Mouse (Mus musculus): ENCODE data around the gene Ece1. TPM values are rescaled to one million over a fixed set of nuclear protein-coding genes. Genes with fewer than 3 reads are reported as not detected.

Ece1 gene
- total RNA-seq, 2 experiments from 2014 or later, result 49.3 to 57.2 TPM

DNA sequence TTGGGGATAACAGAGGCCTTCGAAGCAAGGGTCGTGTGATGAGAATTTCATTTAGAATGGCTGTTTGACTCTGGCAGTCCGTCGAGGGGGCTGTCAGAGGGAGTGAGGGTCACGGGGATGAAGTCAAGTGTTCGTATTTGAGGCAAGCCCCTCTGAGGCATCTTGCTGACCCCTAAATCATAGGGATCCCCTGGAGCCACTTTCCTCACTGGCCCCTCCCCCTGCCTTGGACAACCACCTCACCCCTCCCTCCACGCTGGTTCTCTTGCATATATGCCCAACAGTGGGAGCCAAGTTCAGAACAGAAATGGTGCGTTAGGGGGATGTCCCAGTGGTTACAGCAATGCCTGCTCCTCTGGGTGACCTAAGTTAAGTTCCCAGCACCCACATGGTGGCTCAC, 49.6 kb downstream of the Ece1 start:
- no peak for DNase-seq (ENCODE audit: low spot score in 2 of 2)

DNA sequence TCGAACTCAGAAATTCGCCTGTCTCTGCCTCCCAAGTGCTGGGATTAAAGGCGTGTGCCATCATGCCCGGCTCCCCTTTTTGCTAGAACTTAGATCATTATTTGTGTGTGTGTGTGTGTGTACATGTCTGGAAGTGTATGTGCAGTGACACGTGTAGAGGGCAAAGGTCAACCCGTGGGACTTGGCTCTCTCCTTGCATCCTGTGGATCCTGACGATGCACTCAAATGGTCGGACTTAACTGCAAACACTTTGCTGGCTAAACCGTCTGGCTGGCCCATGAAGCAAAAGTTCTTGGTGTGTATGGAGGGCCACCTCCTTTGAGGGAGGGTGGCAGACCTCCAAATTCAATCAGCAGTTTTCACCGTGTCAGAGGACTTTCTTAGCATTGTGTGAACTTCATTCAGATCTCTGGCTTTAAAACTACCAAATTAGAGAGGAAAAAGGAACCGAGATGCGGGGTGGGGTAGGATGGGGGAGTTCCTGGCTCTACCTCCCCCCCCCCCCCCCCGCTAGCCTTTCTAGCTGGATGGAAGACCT, 50.8 kb downstream of the Ece1 start:
- no peak for DNase-seq (ENCODE audit: low spot score in 2 of 2)

DNA sequence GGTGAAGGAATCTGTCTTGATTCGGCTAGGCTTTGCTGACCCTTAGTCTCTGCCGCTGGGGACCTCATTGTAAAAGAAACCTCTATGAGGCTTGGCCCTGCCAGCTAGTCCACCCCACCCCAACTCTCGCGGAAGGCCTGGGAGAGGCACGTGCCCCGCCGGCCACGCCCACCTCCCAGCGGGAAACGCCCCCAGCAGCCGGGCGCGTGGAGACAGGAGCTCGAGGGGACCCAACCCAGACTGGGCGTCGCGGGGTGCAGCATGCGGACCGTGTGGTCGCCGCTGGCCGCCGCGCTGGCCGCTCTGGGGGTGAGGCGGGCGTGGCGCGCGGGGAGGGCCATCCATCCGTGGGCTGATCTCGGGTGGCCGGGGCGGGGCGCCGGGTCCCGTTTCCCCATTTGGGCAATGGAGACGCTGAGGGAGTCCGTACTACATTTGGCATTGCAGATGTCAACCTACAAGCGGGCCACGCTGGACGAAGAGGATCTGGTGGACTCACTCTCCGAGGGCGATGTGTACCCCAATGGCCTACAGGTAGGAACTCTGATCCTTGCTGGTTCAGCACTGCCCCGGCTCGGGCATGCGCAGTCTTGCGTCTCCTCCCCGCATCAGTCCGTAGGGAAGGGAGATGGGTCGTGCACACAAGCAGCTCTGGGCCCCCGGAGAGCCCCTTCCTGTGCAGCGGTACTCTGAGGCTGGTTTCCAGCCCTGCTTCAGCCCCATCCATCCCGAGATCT, 51.5 kb downstream of the Ece1 start:
- peak in 1 of 2 experiments; percentile 46 for DNase-seq (ENCODE audit: low spot score in 2 of 2)

DNA sequence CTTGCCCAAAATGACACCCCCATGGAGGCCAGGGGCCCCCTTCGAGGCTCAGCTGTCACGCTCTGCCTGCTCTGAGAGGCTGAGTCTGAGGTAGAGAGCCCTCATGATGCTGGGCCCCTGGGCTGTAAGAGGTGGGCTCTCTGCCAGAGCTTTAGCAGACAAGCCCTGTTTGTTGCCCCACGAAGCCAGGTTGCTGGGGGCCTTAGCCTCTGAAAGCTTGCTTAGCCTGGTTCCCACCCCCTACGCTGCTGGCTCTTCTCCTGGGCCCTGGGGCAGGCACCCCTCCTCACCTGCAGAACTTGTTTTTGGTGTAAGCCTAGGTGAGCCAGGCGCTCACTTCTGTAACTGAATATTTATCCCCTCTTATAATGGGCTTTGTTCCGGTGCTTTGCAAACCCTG, 55.6 kb downstream of the Ece1 start:
- DNase-seq (ENCODE audit: low spot score in 2 of 2), result no peak

DNA sequence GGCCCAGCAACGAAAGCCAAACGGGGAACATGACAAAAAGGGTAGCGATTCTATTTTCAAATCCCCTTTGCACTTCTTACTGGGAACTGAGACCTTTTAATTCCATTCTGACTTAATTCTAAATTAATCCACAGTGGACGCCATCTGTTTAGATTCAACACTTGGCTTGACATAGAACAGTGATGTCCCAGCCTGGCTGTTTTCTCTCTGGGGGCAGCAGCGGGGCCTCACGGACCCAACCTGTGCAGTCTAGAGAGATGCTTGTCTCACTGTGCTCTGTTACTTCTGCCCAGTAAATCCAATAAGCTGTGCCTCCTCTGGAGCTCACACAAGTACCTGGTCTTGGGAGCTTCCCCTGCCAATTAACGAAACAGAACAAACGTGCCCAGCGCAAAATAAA, 56.5 kb downstream of the Ece1 start:
- no peak for DNase-seq (ENCODE audit: low spot score in 2 of 2)

DNA sequence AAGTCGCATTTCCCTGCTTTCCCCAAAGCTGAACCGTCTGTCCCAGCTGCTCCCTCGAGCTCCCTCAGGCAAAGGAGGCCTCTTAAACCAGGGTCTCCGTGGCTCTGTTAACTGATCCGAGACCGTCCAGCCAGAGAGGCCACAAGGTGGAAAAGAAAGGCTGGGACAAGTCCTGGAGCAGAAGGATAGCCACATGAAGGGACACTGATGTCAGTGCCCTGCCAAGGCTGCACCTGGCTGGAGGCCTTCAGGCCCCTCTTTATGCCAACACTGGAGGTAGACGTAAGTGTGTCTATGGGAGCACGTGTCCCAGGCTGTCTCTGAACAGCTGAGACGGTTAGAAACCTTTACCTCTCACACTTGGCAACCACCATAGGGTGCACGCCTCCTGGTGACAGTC, 57.1 kb downstream of the Ece1 start:
- DNase-seq (ENCODE audit: low spot score in 2 of 2), result no peak

DNA sequence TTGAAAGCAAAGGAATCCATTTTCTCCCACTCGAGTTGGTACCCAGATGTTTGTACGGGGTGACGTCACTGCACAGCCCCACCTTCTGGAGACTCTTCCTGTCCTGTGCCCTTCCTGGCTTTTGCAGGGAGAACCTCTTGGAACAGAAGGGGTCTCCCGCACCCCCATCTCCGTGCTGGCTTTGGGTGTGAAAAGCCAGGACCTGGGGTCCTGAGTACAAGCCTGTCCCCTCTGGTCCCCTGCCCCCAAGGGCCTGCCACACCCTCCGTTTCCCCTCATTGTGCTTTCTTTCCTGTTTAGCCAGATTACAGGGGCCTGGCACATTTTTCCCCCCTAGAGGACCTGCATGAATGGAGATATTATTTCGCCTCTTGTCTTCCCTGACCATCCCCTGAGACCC, 58.0 kb downstream of the Ece1 start:
- DNase-seq (ENCODE audit: low spot score in 2 of 2), result no peak

DNA sequence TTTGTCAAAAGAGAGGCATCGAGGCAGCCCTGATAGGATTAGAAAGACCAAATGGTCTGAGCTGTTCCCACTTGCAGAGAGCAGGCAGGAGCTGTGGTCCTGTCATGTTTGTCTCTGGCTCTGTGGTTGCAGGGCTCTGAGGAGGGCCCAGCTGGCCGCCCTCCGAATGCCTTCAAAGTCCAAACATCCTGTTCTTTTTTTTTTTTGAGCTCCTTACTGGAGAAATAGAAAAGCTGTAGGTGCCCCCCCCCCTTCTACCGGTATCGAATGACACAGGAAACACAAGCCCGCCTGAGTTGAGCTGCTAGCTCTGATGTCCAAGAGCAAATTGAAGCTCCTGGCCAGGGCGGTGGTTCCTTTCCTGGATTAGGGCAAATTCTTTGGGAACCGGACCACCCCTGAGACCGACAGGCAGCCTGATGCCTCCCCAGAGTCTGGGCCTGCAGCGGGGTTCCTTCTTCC, 58.5 kb downstream of the Ece1 start:
- no peak for DNase-seq (ENCODE audit: low spot score in 2 of 2)

DNA sequence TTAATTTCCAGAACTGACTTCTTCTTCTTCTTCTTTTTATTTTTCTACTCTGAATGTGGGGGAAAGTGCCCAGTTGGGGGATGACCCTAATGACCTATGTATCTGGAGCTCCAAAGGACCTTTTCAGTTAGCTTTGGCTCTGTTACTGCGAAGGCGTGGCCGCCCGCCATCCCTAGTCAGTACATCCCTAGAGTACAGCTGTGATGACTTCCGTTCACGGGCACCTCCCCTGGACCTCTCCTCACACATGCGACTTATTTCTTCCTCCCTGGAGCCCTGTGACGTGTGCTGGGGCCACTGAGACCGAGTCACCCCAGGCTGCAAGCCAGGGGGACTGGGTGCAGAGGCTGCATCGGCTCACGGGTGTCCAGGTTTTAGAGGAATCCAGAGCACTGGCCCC, 59.5 kb downstream of the Ece1 start:
- no peak for DNase-seq (ENCODE audit: low spot score in 2 of 2)

DNA sequence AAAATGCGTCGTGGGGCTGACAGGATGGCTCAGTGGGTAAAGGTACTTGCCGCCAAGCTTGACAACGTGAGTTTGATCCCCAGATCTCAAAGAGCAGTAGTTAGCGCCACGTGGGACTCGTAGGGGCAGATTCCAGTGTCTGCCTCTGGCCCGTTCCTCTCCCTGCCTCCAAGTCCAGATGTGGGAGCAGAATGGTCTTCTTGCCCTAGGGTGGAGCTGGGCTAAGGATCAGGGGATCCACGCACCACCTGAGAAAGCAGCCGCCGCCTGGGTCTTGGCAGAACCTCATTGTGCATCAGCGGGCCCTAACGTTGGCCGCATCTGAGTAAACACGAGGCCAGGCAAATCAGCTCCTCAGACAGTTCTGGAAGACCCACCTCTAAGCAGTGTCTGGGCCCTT, 61.0 kb downstream of the Ece1 start:
- DNase-seq (ENCODE audit: low spot score in 2 of 2), result no peak

DNA sequence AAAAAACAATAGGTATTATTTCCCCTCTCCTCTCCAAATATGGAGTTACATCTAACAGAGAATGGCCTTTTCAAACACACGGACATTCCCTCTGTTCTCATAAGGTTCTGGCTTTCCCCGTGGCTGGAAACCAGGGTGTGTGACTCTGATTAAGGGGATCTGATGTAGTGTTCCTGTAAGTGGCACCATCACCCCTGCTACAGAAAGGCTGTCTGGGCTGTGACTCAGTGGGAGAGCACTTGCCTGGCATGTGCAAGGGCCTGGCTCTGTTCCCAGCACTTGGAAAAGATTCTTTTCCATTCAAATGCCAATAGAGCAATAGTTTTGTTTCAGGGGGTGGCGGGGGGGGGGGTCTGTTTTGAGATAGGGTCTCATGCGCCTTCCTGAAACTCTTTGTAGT, 63.1 kb downstream of the Ece1 start:
- DNase-seq (ENCODE audit: low spot score in 2 of 2), result no peak

DNA sequence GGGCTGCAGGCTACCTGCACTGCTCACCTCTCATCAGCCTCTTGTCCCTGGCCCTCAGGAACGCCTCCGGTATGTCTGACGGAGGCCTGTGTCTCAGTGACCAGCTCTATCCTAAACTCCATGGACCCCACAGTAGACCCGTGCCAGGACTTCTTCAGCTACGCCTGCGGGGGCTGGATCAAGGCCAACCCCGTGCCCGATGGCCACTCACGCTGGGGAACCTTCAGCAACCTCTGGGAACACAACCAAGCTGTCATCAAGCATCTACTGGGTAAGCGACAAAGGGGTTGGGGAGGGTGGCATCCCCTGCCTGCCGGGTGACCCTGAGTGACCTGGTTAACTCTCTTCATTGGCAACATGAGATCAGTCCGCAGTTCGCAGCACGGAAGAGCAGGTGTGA, 64.1 kb downstream of the Ece1 start:
- no peak for DNase-seq (ENCODE audit: low spot score in 2 of 2)

DNA sequence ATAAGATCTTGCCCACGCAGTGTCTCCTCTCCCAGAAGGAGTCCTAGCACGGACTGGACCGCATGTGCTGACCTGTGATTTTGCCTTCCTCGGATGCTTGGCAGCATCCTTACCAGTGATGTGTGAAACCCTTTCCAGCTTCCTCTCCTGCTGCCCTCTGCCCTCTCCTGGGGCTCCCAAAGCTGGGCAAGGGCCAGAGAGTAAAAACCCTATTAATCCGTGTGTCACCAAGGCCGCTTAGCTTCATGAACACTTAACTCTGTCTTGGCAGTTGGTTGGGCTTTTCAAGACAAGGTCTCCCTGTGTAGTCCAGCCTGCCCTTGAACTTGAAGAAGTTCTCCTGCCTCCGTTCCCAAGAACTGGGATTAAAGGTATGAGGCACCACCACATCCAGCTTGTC, 65.1 kb downstream of the Ece1 start:
- no peak for DNase-seq (ENCODE audit: low spot score in 2 of 2)

DNA sequence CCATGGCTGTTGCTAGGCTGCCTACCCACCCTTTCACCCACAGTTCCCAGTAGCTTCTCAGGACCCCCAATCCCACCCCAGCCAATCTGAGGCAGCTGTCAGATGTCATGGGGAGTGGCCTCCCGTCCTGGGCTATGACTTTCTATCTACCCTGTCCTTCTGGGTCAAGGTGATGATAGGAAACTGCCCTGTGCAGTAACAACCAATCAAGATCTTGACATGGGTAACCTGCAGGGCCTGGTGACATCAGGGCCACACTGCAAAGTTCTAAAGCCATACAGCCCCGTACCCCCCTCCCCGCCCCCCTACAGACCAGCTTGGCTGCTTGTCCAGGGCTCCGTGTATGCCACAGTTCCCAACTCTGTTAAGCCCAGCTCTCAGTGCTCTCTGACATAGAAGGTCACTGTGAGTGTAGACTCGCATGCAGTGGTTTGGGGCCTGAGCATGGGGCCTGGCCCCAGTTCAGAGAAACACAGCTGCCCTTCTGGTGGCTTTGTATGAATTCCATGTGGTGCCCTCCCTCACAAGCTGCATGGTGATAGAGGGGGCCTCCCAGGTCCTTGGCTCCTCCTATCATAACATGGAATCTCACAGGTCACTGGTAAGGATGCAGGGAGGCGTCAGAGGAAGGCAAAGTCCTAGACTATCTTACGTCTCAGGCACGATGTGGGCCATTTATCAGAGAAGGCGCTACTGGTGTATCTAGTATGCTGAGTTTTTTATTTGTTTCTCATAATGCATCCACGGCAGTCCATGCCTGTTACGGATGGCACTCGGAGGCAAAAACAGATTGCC, 65.9 kb downstream of the Ece1 start:
- no peak for DNase-seq (ENCODE audit: low spot score in 2 of 2)

DNA sequence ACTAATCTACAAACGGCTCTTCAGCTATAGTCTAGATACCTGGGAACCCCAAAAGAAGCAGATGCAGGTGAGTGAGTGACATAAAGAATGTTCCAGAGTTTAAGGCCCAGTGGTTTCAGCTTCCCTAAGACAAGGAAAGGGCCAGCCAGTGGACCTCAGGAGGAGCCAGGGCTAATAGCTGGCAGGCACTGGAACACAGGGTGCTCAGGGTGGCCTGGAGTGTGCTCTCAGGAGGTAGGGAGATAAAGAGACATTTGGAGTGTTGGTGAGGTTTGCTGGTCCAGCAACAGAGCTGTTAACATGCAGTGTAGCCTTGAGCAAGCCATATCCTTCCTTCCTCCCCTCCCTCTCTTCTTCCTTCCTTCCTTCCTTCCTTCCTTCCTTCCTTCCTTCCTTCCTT, 66.8 kb downstream of the Ece1 start:
- no peak for DNase-seq (ENCODE audit: low spot score in 2 of 2)

DNA sequence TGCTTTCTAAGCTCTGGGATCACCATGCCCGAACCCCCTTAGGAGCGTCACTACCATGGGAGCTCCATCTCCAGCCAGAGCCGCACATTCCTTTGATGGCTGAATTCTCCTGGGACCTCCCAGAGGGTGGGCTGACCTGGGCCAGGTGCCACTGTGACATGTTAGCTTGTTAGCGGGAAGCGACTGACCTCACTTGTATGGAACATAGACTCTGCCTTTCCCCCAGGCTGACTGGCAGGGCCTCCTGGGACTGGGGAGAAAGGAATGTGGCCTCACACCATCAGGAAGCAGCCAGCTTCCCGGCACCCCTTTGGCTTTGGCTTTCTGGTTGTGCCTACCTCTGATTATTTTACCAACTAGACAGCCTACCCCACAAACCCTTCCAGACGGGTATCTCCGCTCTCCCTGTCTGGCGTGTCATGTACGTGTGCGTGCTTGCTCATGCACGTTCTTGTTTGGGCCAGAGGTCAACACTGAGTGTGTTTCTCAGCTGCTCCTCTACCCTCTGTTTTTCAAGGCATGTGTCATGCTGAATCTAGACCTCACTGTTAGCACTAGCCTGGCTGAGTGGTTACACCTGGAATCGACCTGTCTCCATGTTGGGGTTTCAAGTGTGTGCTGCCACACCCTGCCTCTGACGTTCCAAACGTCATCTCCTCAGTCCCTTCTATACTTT, 67.4 kb downstream of the Ece1 start:
- DNase-seq (ENCODE audit: low spot score in 2 of 2), result no peak

DNA sequence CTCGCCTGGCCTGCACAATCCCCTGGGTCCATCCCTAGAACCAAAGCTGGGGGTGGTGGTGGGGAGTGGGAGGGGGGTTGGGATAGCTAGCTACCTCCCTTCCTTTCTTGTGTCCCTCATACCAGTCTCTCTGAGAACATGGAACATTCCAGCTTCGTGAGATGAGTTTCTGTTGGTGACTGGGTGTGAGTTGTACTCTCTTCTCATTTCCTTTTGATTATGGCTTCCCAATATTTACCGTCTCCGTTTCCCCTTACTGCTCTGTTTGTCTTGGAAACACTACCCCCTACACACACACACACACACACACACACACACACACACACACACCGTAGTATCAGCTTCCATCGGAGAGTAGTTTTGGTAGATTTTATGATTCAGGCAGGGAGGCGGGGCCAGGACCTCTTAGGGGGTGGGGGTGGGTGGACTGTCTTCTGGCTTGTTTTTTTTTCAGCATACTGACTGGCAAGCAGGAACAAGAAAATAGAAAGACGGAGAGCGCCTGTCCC, 68.5 kb downstream of the Ece1 start:
- DNase-seq (ENCODE audit: low spot score in 2 of 2), result no peak

DNA sequence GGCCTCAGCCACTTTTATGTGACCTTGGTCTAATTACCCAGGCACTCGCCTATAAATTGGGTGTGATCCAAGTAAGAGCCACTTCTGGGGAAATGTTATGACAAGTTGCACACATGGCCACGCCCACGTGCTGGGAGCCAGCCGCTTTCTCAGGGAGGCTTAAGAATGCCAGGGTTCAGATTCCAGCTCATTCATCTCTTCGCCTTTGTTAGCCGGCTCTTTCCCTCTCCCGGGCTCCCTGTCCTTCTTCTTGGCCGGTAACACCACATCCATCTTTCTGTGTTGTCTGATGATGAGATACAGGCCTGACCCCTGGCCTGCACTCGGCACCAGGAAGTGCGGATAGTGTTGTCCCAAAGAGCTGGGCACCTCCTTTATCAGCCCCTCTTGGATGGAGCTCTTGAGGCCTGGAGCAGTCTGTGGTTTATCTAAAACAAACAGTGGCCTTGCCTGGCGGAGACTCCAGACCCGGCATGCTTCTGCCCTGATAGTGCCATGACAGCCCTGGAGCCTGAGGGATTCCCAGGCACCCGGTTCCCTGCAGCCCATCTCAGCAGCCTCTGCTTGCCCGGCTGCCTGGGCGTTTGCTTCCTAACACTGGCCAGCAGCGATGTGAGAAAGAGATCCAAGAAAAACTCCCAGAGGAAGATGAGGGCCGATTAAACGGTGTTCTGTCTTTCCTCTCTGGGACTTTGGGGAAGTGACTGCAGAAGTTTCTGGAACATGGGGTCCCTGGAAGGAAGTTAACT, 69.1 kb downstream of the Ece1 start:
- no peak for DNase-seq (ENCODE audit: low spot score in 2 of 2)

DNA sequence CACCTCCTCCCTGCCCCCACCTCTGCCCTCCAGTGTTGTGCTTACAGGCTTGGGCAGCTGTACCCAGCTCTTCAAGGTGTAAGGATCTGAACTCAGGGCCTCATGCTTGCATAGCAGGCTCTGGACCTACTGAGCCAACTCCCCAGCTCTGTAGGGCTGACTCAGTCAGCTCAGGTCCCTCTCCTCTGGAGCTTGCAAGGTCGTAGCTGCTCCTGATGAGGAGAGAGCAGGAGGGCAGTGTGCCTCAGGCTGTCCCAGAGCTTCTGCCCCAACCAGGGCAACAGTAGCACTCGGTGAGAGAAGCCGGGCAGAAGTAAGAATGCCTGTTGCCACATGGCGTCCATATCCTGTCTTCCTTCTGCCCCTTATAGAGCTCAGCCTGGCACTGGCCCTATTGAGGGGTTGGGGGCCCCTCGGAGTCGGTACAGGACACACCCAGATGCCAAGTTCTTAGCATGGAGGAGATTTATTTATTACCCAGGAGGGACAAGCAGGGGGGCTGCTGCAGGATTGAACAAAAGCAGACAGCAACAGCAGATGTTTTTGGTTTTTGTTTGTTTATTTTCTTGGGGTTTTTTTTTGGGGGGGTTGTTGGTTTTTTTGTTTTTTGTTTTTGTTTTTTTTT, 70.6 kb downstream of the Ece1 start:
- DNase-seq (ENCODE audit: low spot score in 2 of 2), result no peak

DNA sequence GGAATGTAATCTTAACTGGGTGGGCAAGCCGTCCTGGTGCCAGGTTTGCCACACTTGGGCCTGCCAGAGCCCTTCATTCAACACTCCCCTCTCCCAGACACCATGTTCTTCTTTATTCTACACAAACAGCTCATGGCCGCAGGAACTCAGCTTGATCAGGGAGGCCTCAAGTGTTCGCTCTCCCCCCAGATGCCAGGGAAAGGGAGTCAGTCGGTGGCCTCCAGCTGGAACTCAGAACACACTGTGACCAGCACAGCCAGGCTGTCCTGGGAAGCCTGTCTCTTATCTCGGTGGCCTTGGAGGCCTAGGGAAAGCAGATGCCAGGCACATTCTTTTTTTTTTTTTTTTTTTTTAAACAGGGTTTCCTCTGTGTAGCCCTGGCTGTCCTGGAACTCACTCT, 71.3 kb downstream of the Ece1 start:
- no peak for DNase-seq (ENCODE audit: low spot score in 2 of 2)

DNA sequence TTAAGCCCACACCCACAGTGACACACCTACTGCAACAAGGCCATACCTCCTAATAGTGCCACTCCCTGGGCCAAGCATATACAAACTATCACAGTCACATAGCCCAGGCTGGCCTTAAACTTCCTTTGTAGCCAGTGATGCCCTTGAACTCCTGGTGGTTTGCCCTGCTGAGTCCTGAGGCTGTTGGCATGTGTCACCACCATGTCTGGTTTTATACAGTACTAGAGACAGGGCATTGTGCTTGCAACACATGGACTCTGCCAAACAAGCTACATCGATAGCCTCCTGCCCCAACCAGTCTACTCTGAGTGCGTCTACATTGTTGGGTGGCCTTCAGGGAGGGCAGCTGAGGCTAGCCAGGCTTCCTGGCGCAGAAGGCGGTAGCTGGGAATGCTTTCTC, 74.1 kb downstream of the Ece1 start:
- DNase-seq (ENCODE audit: low spot score in 2 of 2), result no peak

All from layer of hippocampus, postnatal 14 days (tissue).